Mouse (Mus musculus) neural tube, embryonic 15.5 days (tissue): ENCODE measurements at regions not wholly inside any gene's neighbourhood (a gene's known extent, or its start where the extent isn't known, plus 50 kb on each side); places are given as distances from the start of the nearest gene placed in this dataset.

Experiments used
- ATAC-seq: fragments of 200-750 bp; cut with Nextera tagmentation; 2 replicates; pipeline ENCODE4 v1.8.0; 2017; ENCODE audit warnings: mild to moderate bottlenecking, moderate TSS enrichment, moderate library complexity; ENCODE audit not compliant: low FRiP score
- H3K27ac ChIP-seq: fragments of 300-500 bp; sonication (generic); replicated peaks from 2 replicates; pipeline ENCODE4 v1.5.1; 2015; ENCODE audit warnings: mild to moderate bottlenecking, inconsistent platforms
- H3K27me3 ChIP-seq: fragments of 300-500 bp; sonication (generic); replicated peaks from 2 replicates; pipeline ENCODE4 v1.6.1; 2015; ENCODE audit warnings: inconsistent platforms
- H3K36me3 ChIP-seq: fragments of 300-500 bp; sonication (generic); 2 replicates; pipeline ENCODE4 v1.6.1; 2015; ENCODE audit warnings: inconsistent platforms
- H3K4me1 ChIP-seq: fragments of 300-500 bp; sonication (generic); 2 replicates; pipeline ENCODE4 v1.6.1; 2015; ENCODE audit warnings: inconsistent platforms
- H3K4me2 ChIP-seq: fragments of 300-500 bp; sonication (generic); 2 replicates; pipeline ENCODE4 v1.6.1; 2015; ENCODE audit warnings: inconsistent platforms, mild to moderate bottlenecking, moderate library complexity
- H3K4me3 ChIP-seq: fragments of 300-500 bp; sonication (generic); replicated peaks from 2 replicates; pipeline ENCODE4 v1.5.1; 2015; ENCODE audit warnings: mild to moderate bottlenecking, inconsistent platforms
- H3K9ac ChIP-seq: fragments of 300-500 bp; sonication (generic); replicated peaks from 2 replicates; pipeline ENCODE4 v1.6.1; 2015; ENCODE audit warnings: mild to moderate bottlenecking, inconsistent platforms
- H3K9me3 ChIP-seq: fragments of 300-500 bp; sonication (generic); replicated peaks from 2 replicates; pipeline ENCODE4 v1.6.1; 2016; ENCODE audit warnings: inconsistent platforms
- WGBS: fragments of 180-500 bp; shearing (Covaris S2); methylation state at CpG from one replicate; pipeline ENCODE4 v1.1.7; 2015; ENCODE audit warnings: mixed read lengths; 5-methylcytosine and 5-hydroxymethylcytosine counted together

DNA sequence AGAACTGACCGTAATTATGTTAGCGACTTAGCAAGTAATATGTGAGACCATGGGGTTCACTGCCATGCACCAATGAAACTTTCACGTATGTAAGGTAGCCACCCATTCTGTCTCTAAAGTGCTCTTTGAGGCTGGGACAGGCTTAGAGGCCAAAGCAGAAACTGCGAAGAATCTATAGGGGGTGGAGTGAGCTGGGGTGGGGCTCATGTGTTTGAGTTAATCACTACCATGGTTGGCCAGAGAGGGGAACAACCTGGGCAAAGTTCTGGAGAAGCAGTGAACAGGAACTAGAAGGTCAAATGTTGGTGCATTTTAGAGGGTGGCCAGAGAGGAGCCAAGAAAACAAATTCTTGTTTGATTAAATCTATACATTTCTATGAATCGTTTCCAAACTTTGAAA, 136.4 kb downstream of the Tmem17 start:
- H3K4me3 ChIP-seq = no peak overlapping the region
- H3K27ac ChIP-seq = no peak overlapping the region
- H3K9me3 ChIP-seq = no peaks in the 10 kb centered on the region
- 95% methylated on average over 5 of the region's 5 CpGs for WGBS
- H3K9ac ChIP-seq = no peak overlapping the region
- H3K4me1 ChIP-seq = no peaks in the 10 kb centered on the region
- no peak for ATAC-seq
- H3K36me3 ChIP-seq = no peaks in the 10 kb centered on the region
- H3K4me2 ChIP-seq = no peak overlapping the region
- no peaks in the 10 kb centered on the region for H3K27me3 ChIP-seq

DNA sequence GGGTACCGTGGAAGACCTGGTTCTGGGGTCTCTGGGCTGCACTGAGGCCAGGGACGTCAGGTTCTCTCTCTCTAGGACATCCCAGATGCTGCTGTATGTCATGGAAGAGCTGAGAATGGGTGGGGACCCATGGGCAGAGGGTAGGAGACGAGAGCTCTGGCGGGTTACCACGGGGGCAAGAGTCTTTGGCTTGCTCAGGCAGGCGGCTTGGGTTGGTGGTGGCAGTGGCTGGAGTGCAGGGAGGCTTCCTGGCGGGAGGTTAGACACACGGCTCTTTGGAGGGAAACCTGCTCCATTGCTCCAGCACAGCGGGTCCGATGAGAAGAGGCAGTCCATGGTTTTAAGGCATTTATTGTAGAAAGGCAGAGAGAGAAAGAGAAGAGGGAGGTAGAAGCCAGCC, 138.9 kb downstream of the Tmem17 start:
- Histone ChIP-seq H3K4me2 (no peak overlapping the region), H3K9ac (no peak overlapping the region), H3K27ac (no peak overlapping the region), H3K27me3 (no peaks in the 10 kb centered on the region), H3K4me3 (no peak overlapping the region), H3K4me1 (no peaks in the 10 kb centered on the region), H3K36me3 (no peaks in the 10 kb centered on the region), H3K9me3 (no peaks in the 10 kb centered on the region)
- ATAC-seq = no peak
- 88% methylated on average over 10 of the region's 10 CpGs for WGBS

DNA sequence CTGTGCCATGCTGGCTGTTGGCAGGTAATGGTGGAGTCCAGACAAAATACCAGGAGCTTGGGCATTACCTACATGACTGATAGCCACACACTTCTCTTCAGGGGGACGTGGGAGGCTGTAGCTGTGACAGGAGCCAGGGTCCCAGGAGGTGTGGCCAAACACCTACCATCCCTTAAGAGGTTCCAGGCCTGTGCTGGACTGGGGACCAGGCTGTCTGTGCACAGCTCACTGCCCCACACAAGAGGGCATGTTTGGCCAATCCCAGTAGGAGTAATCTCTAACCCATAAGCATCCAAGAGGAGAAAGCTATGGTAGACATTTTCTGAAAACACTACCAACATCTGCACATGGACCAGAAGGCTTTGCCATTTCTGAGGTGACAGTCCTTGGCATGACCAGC, 139.4 kb downstream of the Tmem17 start:
- Histone ChIP-seq H3K27me3 (no peaks in the 10 kb centered on the region), H3K4me3 (no peak overlapping the region), H3K36me3 (no peaks in the 10 kb centered on the region), H3K4me2 (no peak overlapping the region), H3K4me1 (no peaks in the 10 kb centered on the region), H3K27ac (no peak overlapping the region), H3K9ac (no peak overlapping the region), H3K9me3 (no peaks in the 10 kb centered on the region)
- 57% methylated on average over 1 of the region's 1 CpGs for WGBS
- peak; percentile 45; the same call in 1 of the 2 replicates for ATAC-seq

DNA sequence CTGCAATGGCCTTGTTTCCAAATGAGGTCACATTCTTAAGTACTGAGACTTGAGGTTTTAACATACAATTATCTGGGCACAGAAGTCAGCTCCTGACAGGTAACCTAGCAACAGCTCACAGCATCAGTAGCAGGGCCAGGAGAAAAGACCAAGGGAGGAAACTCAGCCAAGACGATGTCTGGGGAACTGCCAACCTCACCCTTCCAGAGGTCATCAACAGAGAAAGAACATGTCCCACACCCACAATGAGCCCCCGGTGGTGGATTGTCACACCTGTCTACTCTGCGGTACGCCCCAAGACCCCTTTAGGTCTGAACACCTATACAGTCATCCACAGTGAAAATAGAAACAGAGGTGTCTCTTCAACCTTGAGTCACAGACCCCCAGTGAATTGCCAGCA, 140.0 kb downstream of the Tmem17 start:
- peak; percentile 22; the same call in 1 of the 2 replicates for ATAC-seq
- no peak overlapping the region for H3K4me3 ChIP-seq
- H3K9me3 ChIP-seq = no peaks in the 10 kb centered on the region
- 76% methylated on average over 4 of the region's 4 CpGs for WGBS
- H3K4me1 ChIP-seq = no peaks in the 10 kb centered on the region
- H3K27me3 ChIP-seq = no peaks in the 10 kb centered on the region
- H3K27ac ChIP-seq = no peak overlapping the region
- no peaks in the 10 kb centered on the region for H3K36me3 ChIP-seq
- no peak overlapping the region for H3K9ac ChIP-seq
- no peak overlapping the region for H3K4me2 ChIP-seq

DNA sequence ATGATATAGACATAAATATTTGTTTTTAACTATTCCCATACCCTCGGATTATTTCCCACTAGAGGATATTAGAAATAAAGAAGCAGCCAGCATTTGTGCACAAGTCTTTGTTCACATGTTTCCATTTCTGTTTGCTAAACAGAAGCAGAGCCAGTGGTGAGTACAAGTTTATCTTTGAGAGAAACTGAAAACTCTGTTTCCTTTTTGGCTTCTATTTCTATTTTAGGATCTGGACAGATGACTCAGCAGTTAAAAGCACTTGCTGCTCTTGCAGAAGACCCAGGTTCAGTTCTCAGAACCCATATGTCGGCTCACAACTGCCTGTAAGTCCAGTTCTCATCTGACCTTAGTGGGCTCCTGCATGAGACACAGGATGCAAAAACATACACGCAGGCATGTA, 141.0 kb downstream of the Tmem17 start:
- no peak for ATAC-seq
- Histone ChIP-seq H3K9ac (no peak overlapping the region), H3K4me3 (no peak overlapping the region), H3K27me3 (no peaks in the 10 kb centered on the region), H3K36me3 (no peaks in the 10 kb centered on the region), H3K27ac (no peak overlapping the region), H3K4me2 (no peak overlapping the region), H3K9me3 (no peaks in the 10 kb centered on the region), H3K4me1 (no peaks in the 10 kb centered on the region)
- 71% methylated on average over 3 of the region's 3 CpGs for WGBS

DNA sequence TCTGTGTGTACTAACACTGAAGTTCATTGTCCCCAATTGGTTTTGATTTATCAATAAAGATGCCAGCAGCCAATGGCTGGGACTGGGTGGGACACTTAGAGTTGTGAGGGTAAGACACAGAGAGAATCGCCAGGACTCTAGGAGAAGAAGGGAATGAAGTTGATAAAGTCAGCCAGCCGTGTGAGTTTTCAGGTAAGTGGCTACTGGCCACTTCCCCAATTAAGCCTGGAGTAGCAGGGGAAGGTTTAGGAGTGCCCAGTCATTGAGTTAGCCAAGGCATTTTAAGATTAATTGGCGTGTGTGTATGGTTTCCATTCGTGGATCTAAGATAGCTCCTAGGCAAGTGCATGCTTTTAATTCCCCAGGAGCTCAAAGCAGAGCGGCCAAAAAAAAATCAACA, 141.5 kb downstream of the Tmem17 start:
- H3K36me3 ChIP-seq = no peaks in the 10 kb centered on the region
- ATAC-seq = no peak
- WGBS = 80% methylated on average over 5 of the region's 5 CpGs
- H3K27ac ChIP-seq = no peak overlapping the region
- H3K4me1 ChIP-seq = no peaks in the 10 kb centered on the region
- H3K4me3 ChIP-seq = no peak overlapping the region
- H3K4me2 ChIP-seq = no peak overlapping the region
- no peak overlapping the region for H3K9ac ChIP-seq
- no peaks in the 10 kb centered on the region for H3K9me3 ChIP-seq
- no peaks in the 10 kb centered on the region for H3K27me3 ChIP-seq

DNA sequence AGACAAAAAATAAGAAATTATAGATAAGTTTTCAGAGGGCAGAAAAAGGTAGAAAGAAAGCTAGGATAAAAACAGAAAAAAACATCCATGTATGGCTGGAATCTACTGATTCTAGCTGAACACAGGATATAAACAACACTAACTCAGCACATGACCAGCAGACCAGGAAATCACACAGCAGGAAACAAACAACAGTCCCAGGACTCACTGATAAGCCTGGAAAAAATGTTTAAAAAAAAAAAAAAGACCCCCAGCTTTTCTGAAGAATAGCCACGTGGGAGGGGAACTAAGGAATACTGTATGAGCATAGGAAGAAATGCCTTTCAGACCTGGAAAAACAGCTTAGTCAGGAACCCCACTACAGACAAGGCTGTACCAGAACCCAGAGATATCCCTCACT, 145.7 kb downstream of the Tmem17 start:
- ATAC-seq = no peak

DNA sequence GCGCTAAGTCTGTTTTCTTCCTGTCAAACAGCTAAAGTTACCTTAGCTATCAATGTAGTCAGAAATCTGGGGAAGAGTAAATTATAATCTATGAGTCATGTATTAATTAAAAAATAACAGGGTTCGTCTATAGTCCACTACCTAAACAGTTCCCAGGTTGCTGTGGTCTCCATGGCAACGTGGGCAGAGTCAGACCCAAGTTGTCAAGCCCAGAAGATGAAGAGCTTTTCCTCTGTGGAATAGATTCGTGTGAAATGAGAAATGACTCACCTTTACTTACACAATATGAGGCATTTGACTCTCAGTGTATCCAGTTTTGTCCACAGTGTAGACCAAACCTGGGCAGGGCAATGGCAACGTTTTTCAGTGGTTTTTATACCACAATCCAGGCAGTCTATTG, 149.2 kb downstream of the Tmem17 start:
- 50% methylated on average over 5 of the region's 5 CpGs for WGBS
- Histone ChIP-seq H3K27me3 (no peaks in the 10 kb centered on the region), H3K36me3 (no peaks in the 10 kb centered on the region), H3K4me2 (no peak overlapping the region), H3K4me1 (peaks cover 4% of the 10 kb centered on the region; the same call in 1 of the 2 replicates), H3K4me3 (no peak overlapping the region), H3K9ac (no peak overlapping the region), H3K27ac (no peak overlapping the region), H3K9me3 (no peaks in the 10 kb centered on the region)
- no peak for ATAC-seq

More for the DNA sequence above, 145.7 kb downstream of the Tmem17 start:
- H3K9ac ChIP-seq = no peak overlapping the region
- no peak overlapping the region for H3K4me3 ChIP-seq
- no peak overlapping the region for H3K4me2 ChIP-seq
- WGBS = 47% methylated on average over 1 of the region's 1 CpGs
- H3K36me3 ChIP-seq = no peaks in the 10 kb centered on the region
- H3K9me3 ChIP-seq = no peaks in the 10 kb centered on the region
- H3K27ac ChIP-seq = no peak overlapping the region
- no peaks in the 10 kb centered on the region for H3K27me3 ChIP-seq
- peaks cover 4% of the 10 kb centered on the region; the same call in 1 of the 2 replicates for H3K4me1 ChIP-seq

DNA sequence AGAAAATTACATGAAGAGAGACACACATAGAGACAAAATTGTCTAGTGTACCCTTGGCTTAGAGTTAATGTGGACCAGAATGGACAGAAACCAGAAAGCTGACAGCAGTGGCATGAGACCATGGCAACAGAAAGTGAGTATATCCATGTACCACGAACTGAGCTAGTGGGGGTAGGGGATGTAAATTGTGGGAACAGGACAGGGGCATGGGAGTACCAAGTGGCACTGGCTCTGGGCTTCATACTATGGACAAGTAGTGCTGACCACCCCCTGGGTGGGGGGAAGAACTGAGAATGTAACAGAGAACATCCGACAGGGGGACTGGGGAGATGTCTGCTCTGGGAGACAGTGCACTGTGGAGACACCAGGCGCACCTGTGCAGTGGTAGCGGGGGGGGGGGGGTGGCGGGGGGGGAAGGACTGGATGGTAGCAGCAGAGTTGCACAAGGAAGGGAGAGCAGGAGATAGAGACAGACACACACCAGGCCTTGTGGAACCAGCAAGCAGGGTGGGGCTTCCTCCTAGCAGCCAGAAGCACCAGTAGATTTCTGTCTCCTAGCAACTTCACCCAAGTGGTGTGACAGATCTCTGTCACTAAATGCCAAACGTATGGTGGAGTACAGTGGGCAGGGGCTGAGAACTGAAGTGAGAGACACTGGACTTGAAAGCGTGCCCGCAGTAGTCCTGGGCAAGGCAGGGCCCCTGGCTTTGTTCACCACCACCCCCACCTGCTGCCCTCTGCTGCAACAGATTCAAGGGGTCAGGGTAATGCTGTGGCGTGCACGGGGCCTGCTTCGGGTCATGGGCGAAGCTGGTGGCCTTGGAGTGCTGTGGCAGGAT, 150.0 kb downstream of the Tmem17 start:
- ATAC-seq = peak; percentile 40
- Histone ChIP-seq H3K4me3 (no peak overlapping the region), H3K36me3 (no peaks in the 10 kb centered on the region), H3K4me2 (no peak overlapping the region), H3K9me3 (no peaks in the 10 kb centered on the region), H3K27ac (no peak overlapping the region), H3K27me3 (no peaks in the 10 kb centered on the region), H3K9ac (no peak overlapping the region), H3K4me1 (peaks cover 4% of the 10 kb centered on the region; the same call in 1 of the 2 replicates)
- 44% methylated on average over 11 of the region's 12 CpGs for WGBS

DNA sequence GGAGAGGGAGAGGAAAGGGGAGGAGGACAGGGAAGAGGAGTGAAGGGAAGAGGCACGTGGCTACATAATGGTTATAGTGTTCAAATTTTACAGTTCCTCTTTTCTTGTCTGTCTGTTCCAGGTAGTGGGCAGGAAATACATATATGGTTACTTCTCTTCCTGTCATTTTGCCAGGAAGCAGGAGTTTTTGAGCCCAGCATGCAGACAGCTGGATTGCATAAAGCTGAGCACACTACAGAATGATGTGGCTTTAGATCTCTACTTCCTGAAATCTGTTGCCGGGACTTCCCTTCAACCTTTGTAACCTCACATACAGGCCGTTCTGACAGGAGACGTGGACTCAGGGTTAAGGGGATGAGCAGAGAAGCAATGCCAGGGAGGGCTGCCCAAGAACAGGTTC, 154.1 kb downstream of the Tmem17 start:
- Histone ChIP-seq H3K27me3 (no peaks in the 10 kb centered on the region), H3K27ac (no peak overlapping the region), H3K4me3 (no peak overlapping the region), H3K4me1 (peaks cover 4% of the 10 kb centered on the region; the same call in 1 of the 2 replicates), H3K36me3 (no peaks in the 10 kb centered on the region), H3K4me2 (no peak overlapping the region), H3K9ac (no peak overlapping the region), H3K9me3 (no peaks in the 10 kb centered on the region)
- ATAC-seq = no peak
- 64% methylated on average over 4 of the region's 4 CpGs for WGBS

DNA sequence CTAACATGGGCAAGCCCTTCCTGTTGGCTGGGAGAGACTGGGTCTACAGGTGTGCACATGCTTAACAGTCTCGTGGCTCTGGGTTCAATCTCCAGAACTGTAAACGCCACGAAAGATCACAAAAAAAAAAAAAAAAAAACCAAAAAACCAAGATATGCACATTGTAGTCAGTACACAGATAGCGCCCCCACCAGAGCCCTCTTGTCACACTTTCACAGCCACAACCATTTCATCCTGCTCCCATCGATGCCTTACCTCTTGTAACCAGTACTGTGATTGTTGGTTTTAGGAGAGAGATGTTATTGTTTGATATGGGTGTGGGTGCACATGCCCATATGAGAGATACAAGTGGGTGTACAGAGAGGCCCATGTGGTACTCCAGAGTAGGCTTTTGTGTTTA, 154.5 kb downstream of the Tmem17 start:
- Histone ChIP-seq H3K4me3 (no peak overlapping the region), H3K9me3 (no peaks in the 10 kb centered on the region), H3K4me2 (no peak overlapping the region), H3K9ac (no peak overlapping the region), H3K36me3 (no peaks in the 10 kb centered on the region), H3K4me1 (peaks cover 4% of the 10 kb centered on the region; the same call in 1 of the 2 replicates), H3K27me3 (no peaks in the 10 kb centered on the region), H3K27ac (no peak overlapping the region)
- WGBS = 92% methylated on average over 5 of the region's 5 CpGs
- ATAC-seq = no peak

DNA sequence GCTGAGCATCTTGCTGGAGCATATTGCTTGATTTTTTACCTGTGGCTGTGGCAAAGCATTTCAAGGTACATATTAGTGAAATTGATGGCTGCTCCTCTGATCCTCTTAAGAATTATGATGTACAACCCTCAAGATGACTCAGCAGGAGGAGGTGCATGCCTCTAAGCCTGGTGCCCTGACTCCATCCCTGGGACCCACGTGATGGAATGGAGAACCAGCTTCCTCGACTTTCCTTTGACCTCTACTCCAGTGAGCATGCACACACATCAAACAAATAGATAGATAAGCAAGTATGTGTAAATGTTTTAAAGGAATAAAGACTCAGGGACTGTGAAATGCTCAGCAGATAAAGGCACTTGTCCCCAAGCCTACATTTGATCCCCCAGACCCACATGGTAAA, 156.3 kb downstream of the Tmem17 start:
- ATAC-seq = no peak
- no peak overlapping the region for H3K4me2 ChIP-seq
- 73% methylated on average over 2 of the region's 2 CpGs for WGBS
- no peaks in the 10 kb centered on the region for H3K9me3 ChIP-seq
- no peak overlapping the region for H3K27ac ChIP-seq
- H3K9ac ChIP-seq = no peak overlapping the region
- peaks cover 11% of the 10 kb centered on the region for H3K4me1 ChIP-seq
- no peaks in the 10 kb centered on the region for H3K27me3 ChIP-seq
- H3K4me3 ChIP-seq = no peak overlapping the region
- H3K36me3 ChIP-seq = no peaks in the 10 kb centered on the region
